Mouse (Mus musculus): ENCODE data around the gene Pacs2. TPM values are rescaled to one million over a fixed set of nuclear protein-coding genes. Genes with fewer than 3 reads are reported as not detected.
A peak's percentile ranks its signal among the peaks of the same experiment; 100 is the strongest.

Gene Pacs2
- total and polyA plus RNA-seq, 3 experiments, result 29.8 to 69.7 (median 62.5) TPM

DNA sequence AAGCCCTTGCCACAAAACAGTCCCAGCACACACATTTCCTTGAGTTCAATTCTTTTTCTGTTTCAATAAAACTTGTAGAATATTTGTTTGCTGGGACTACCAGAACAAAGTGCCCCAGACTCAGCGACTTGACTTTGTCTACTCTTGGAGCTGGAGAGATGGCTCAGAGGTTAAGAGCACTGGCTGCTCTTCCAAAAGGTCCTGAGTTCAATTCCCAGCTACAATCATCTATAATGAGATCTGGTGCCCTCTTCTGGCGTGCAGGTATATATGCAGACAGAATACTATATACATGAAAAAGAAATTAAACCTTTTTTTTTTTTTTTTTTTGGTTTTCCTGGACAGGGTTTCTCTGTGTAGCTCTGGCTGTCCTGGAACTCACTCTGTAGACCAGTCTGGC is 11.6 kb upstream of the Pacs2 start (continued):
- no peak; the same call in 1 of the 2 replicates for TF ChIP-seq ZKSCAN1 (IDR thresholded peaks at IDR 0.05; ENCODE audit: low read depth, low read length)

DNA sequence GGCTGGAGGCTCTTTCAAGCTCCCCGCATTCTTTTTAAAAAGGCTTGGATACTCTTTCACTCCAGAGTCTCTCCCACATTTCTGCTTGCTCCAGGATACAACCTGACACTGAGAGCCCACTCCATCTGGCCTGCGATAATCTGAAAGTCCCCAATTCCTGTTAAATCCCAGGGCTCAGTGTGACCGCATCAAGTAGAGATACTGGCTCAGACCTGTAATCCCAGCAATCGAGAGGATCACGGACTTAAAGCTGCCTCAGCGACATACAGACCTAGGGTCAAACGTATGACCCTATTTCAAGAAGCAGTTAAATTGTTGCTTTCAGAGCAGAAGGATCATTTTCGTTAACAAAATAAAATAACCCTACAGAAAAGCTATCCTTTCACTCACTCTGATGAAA is 10.3 kb upstream of the Pacs2 start:
- peaks cover 0 to 11% of the 10 kb centered on the region in 2 experiments; a peak in 2 of 4 replicates for H3K36me3 ChIP-seq (ENCODE audit: control insufficient read depth in 1 of 2, insufficient read depth in 2 of 2, low read length in 2 of 2)
- no peak overlapping the region for H3K9ac ChIP-seq (ENCODE audit: control insufficient read depth, low read depth, low read length, poor library complexity, severe bottlenecking)
- H3K4me3 ChIP-seq (ENCODE audit: control insufficient read depth in 1 of 2, insufficient read depth in 1 of 2, low read depth in 2 of 2, low read length in 2 of 2), result no peak overlapping the region
- H3K9me3 ChIP-seq (replicated peaks; ENCODE audit: insufficient read depth, low read length), result no peaks in the 10 kb centered on the region
- H3K27ac ChIP-seq (ENCODE audit: control insufficient read depth, low read depth, low read length), result no peak overlapping the region
- TF ChIP-seq ZC3H11A (IDR thresholded peaks at IDR 0.05; ENCODE audit: low read depth, low read length) (no peak), ZNF384 (IDR thresholded peaks at IDR 0.05; ENCODE audit: low read depth, low read length) (0 out of 2 replicates have a peak, but pooled peaks have one; percentile 6)
- peaks cover 14% of the 10 kb centered on the region for H3K79me2 ChIP-seq (ENCODE audit: control insufficient read depth, insufficient read depth, low read length, poor library complexity)
- DNase-seq (ENCODE audit: low read depth, low spot score), result no peak
- peaks cover 7 to 12% of the 10 kb centered on the region in 2 experiments for H3K4me1 ChIP-seq (ENCODE audit: control insufficient read depth in 1 of 2, insufficient read depth in 2 of 2, low read length in 2 of 2)
- peaks cover 0 to 1% of the 10 kb centered on the region in 2 experiments; a peak in 1 of 4 replicates for H3K27me3 ChIP-seq (ENCODE audit: control insufficient read depth in 1 of 2, insufficient read depth in 2 of 2, low read length in 2 of 2)

DNA sequence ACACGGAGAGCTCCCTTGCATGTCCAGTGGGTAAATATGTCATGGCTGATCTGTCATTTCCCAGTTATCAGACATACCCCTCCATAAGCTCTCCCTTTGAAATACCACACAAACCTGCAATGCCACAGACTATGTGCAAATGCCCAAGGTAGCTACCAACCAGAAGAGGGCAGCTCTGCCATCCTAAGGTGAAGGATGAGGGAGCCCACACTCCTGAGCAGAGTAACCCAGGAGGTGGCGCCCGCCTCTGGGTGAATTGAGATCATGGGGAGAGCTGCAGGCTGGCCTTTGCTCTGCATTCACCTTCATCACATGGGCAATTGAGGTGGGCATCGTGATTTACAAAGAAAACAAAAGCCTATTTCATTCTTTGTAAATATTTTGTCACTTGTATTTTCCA is 9.3 kb upstream of the Pacs2 start:
- Histone ChIP-seq H3K9ac (ENCODE audit: control insufficient read depth, low read depth, low read length, poor library complexity, severe bottlenecking) (no peak overlapping the region), H3K36me3 (ENCODE audit: control insufficient read depth in 1 of 2, insufficient read depth in 2 of 2, low read length in 2 of 2) (peaks cover 0 to 6% of the 10 kb centered on the region in 2 experiments; a peak in 2 of 4 replicates), H3K9me3 (replicated peaks; ENCODE audit: insufficient read depth, low read length) (no peaks in the 10 kb centered on the region), H3K27me3 (ENCODE audit: control insufficient read depth in 1 of 2, insufficient read depth in 2 of 2, low read length in 2 of 2) (peaks cover 0 to 1% of the 10 kb centered on the region in 2 experiments; a peak in 1 of 4 replicates), H3K27ac (ENCODE audit: control insufficient read depth, low read depth, low read length) (no peak overlapping the region), H3K79me2 (ENCODE audit: control insufficient read depth, insufficient read depth, low read length, poor library complexity) (peaks cover 4% of the 10 kb centered on the region), H3K4me3 (ENCODE audit: control insufficient read depth in 1 of 2, insufficient read depth in 1 of 2, low read depth in 2 of 2, low read length in 2 of 2) (no peak overlapping the region), H3K4me1 (ENCODE audit: control insufficient read depth in 1 of 2, insufficient read depth in 2 of 2, low read length in 2 of 2) (peaks cover 7 to 8% of the 10 kb centered on the region in 2 experiments)
- DNase-seq (ENCODE audit: low read depth, low spot score), result peak; percentile 60
- TF ChIP-seq NRF1 (IDR thresholded peaks at IDR 0.05; ENCODE audit: insufficient read depth, low read depth, low read length, poor library complexity, severe bottlenecking) (0 out of 2 replicates have a peak, but pooled peaks have one; percentile 22), POLR2A (IDR thresholded peaks at IDR 0.05; ENCODE audit: control insufficient read depth in 1 of 2, insufficient read depth in 1 of 2, low read depth in 1 of 2, low read length in 2 of 2, poor library complexity in 1 of 2) (no peak), GABPA (IDR thresholded peaks at IDR 0.05; ENCODE audit: low read depth, low read length) (no peak), MEF2A (IDR thresholded peaks at IDR 0.05; ENCODE audit: extremely low read depth, insufficient replicate concordance, low read depth, low read length, poor library complexity, severe bottlenecking) (no peak), HCFC1 (IDR thresholded peaks at IDR 0.05; ENCODE audit: low read depth, low read length) (peak; percentile 47; the same call in 1 of the 2 replicates), ZKSCAN1 (IDR thresholded peaks at IDR 0.05; ENCODE audit: low read depth, low read length) (no peak), SIN3A (IDR thresholded peaks at IDR 0.05; ENCODE audit: low read length) (peak; percentile 51; the same call in 1 of the 2 replicates), ELF1 (IDR thresholded peaks at IDR 0.05; ENCODE audit: low read depth, low read length) (peak; percentile 50; the same call in 1 of the 2 replicates), SMC3 (IDR thresholded peaks at IDR 0.05; ENCODE audit: low read depth, low read length) (peak; percentile 90), TBP (IDR thresholded peaks at IDR 0.05; ENCODE audit: low read depth, low read length) (no peak), RAD21 (IDR thresholded peaks at IDR 0.05; ENCODE audit: low read depth, low read length) (peak; percentile 63), GATA1 (IDR thresholded peaks at IDR 0.05; ENCODE audit: low read depth, low read length) (no peak), RCOR1 (IDR thresholded peaks at IDR 0.05; ENCODE audit: low read depth, low read length) (no peak), ZNF384 (IDR thresholded peaks at IDR 0.05; ENCODE audit: low read depth, low read length) (peak; percentile 61), MAFK (IDR thresholded peaks at IDR 0.05; ENCODE audit: borderline replicate concordance, low read depth, low read length) (no peak), MYB (IDR thresholded peaks at IDR 0.05; ENCODE audit: low read depth, low read length) (no peak), CTCF (IDR thresholded peaks at IDR 0.05 in 2 of 3, conservative IDR thresholded peaks at IDR 0.05 in 1 of 3; ENCODE audit: control insufficient read depth in 1 of 3, insufficient read depth in 1 of 3, low read depth in 2 of 3, low read length in 3 of 3, poor library complexity in 1 of 3, severe bottlenecking in 1 of 3) (peak; percentile 30 to 96 (median 65); a peak in 5 of 6 replicates), USF1 (IDR thresholded peaks at IDR 0.05; ENCODE audit: low read depth, low read length) (no peak), JUND (IDR thresholded peaks at IDR 0.05; ENCODE audit: low read depth, low read length) (no peak), ZC3H11A (IDR thresholded peaks at IDR 0.05; ENCODE audit: low read depth, low read length) (peak; percentile 81), NELFE (IDR thresholded peaks at IDR 0.05; ENCODE audit: low read depth, low read length) (no peak), MXI1 (IDR thresholded peaks at IDR 0.05; ENCODE audit: low read depth, low read length) (0 out of 2 replicates have a peak, but pooled peaks have one; percentile 54), TCF12 (IDR thresholded peaks at IDR 0.05; ENCODE audit: low read depth, low read length) (no peak), EP300 (IDR thresholded peaks at IDR 0.05; ENCODE audit: low read depth in 1 of 2, low read length in 2 of 2) (no peak), E2F4 (IDR thresholded peaks at IDR 0.05; ENCODE audit: borderline replicate concordance, low read depth, low read length) (no peak), MAZ (IDR thresholded peaks at IDR 0.05; ENCODE audit: low read depth, low read length) (peak; percentile 77; the same call in 1 of the 2 replicates)

All from MEL (cell line).